Mouse (Mus musculus) urinary bladder, adult 18-20 months (tissue): ENCODE results near the gene Trip12.

Experiments
- DNase-seq, 2 experiments: peaks; one replicate each; pipeline ENCODE4 v3.0.0; 2022; ENCODE audit warnings: low spot score in 2 of 2, mixed read lengths in 2 of 2

The Trip12 gene

GRCm38 (mm10) chr1:84795335-84795734, 45.0 kb downstream of the Trip12 start:
- DNase-seq, result no peak

DNA sequence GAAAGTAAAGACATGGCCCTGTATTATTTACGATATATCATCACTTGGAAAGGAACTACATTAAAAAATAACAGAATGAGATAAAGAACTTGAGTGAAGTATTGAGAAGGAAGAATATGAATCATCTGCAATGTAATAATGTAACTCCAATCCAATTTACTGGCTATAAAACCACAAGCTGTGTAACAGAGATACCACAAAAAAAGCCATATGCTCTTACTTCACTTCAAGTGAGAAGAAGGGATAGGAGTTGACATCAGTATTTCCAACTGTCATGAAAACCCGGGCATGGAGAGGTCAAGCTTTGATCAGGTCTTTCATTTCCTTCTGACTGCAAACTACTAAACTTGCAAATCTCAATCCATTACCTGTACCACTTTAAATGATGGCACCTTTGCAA, 48.9 kb downstream of the Trip12 start:
- no peak for DNase-seq

DNA sequence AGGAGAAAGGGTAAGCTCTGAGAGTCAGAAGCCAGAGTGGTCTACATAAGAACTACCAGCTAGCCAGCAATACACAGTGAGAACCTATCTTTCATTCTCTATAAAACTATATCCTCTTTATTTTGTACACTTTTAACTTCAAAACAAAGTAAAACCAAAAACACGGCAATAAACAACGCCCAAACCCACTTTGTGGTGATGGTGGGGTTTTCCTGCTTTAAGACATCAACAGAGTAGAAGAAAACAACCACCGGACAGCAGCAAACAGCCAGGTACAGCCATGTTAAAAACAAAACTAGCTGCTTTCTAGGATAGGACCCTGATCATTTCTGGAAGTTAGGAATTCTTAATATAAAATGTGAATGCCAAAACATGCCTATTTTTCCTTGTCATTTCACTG, 59.7 kb downstream of the Trip12 start:
- DNase-seq, result no peak

- no peak for DNase-seq
These were observed 62.9 kb downstream of the Trip12 start for GRCm38 (mm10) chr1:84777455-84777854.

DNA sequence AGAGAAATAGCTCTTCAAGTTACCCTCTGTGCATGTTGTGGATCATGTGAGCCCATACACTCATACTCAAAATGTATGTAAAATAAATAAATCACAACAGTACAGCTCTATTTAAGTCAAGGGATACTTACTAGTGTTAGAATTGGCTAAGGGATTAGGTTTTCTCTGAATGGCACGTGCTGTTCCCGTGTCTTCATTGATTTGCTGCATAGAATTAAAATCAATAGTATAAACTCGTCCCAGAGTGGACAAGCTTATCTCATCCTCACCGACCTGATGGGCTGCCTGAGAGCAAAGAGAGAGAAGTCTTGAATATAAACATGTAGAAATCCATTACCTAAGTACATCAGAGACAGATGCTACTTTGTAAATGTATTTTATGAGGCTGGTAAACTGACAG, 81.5 kb downstream of the Trip12 start:
- no peak for DNase-seq

DNA sequence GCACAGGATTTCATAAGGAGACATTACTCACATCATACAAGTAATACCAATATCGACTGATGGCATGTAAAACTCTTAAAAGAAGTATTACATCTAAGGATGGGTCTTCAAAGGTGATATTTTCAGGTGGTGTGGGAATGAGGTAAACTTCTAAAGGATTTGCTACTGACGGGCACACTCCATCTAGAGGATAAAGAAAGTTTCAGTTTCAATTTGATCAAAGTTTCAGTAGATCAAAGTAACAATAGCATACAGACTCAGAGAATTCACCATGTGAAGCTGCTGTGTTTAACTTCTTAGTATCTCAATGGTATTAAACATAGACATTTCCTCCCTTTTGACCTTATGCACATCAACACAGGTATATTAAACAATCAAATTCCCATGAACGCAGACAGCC, 98.2 kb downstream of the Trip12 start:
- DNase-seq, result no peak

DNA sequence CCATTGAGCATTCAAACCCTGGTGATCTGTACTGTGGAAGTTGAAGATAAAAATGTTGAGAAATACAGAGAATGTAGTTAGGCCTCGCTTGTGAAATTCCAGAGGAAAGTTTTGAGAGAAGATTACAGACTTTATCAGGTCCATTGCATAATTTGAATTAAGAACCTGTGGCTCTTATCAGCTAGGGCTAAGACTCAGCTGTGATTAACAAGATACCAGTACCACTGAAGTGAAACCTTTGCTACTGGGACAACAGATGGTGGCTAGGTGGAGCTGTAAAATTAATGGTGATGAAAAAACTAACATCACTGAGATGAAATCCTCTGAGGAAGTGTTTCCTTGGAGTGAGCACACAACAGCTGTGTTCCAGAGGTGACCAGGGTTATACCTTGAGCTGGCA, 100.2 kb downstream of the Trip12 start:
- no peak for DNase-seq

DNA sequence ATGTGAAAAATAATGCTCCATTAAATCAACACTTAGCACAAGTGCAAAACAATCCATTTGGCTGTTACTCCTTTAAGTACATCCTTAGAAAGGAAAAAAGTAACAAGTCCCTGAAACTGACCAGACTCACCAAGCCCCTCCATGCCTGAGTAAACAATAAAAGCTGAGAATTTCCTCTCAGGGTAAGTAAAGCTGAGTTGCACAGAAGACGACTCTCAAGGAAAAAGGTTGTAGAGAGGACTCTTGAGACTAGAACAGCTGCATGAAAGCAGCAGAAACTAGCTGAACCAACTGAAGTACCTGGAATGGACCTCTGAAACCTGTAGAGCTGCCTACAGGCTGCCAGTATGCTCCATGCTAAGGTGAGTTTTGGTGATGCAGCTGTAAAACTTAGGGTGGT, 103.2 kb downstream of the Trip12 start:
- no peak for DNase-seq

- DNase-seq, result no peak
These were observed 106.5 kb downstream of the Trip12 start for GRCm38 (mm10) chr1:84733799-84734198.

DNA sequence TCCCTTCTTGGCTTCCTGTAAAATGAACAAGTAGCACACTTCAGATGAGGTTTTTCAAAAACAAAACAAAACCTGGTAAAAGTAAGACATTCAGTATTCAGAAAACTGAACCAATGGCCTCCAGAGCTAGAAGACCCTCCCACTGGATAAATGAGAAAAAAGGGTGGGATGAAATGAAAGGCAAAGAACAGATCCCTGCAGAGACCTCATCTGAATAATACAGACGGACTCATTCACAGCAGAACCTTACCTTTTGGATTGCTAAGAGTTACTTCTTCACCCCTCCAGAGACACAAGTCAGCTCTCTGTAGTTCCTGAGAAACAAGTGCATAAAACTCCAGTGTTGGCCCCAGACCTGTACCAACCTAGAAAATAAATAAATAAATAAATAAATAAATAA, 108.6 kb downstream of the Trip12 start:
- DNase-seq, result no peak

DNA sequence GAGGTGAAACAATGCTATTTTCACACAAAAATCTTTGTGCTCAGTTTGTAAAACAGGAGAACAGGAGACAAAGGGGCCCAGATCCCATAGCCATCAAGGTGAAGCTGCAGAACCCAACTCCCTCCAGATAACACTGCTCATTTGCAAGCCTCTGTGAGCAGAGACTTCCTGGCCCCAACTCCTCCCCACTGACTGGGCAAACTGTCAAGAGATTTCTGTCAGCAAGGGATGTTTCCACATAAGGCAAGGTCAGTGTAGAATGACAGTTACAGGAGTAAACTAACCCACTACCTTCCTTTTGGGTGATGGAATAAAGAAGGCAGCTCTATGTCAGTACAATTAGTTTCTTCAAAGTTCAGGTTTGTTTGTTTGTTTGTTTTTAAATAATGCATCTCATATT, 117.5 kb downstream of the Trip12 start:
- DNase-seq, result no peak

DNA sequence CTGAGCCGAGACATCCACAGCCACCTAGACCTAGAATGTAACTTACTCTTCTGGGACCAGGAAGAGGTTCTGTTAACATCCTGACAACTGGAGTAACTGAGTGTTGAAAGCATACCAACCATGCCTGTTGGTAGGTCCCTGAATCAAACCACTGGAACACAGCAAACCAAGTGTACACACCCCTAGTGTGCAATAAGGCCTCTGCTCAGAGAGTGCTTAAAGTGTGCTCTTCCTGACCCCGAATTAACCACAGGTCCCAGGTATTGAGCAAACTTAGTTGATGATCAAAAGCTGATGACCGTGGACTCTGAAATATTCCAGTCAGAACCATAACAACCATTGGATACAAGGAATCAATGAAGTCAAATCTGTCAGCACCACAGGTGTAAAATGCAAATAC, 117.9 kb downstream of the Trip12 start:
- DNase-seq, result no peak

DNA sequence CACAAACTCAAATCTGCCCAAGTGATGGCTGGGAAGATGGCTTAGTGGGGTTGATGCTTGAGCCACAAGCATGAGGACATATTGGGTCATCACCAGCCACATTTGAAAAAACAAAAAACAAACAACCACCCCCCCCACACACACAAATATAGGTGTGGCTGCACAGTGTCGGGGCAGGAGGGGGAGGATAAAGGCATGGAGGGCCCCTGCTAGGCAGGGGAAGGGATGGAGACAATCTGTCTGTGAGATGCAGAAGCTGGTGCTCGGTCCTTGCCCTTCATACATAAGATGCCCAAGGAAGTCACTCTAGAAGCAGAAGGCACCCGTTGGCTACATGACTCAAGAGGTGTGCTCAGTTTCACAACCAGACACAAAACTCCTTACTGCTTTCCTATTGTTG, 118.4 kb downstream of the Trip12 start:
- no peak for DNase-seq

DNA sequence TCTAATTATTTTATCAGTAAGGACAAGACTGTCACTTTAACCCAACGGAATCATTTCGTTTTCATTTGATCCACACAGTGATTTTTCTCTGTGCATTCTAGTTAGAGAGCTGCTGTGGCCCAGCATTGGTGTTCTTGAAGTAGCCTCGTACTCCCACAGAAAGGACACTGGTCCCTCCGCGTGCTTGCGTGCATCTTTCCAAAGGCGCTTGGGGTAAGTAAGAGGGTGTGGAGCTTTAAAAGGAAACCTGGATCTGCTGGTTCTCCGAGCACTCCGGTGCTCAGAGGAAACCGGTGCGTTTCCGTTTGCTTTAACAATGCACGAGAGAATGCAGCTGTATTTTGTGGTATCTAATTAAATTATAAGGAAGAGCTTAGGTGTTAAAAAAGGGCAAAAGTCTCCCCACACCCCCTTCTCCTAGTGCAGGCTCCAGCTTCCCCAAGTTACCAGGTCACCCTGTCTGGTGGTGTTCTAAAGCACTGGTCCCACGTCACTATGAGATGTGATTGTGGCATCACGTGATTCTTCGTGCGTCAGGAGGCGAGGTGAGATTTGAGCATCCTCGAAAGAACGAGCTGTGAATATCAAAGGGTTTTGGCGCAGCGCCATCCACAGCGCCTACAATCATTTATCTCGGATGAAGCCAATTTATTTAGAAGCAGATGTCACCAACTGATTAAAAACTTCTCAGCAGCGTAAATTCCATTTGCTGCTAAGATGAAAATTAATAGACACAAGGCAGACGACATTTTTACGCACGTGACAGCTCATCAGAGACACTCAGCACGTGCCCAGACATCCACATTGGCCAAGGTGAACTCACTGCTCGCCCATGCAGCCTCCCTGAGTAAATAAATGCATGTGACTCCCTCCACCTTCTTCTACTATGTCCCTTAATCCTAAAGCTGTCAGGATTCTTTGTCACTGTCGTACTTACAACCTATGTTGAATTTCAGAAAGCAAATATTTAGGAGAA, 130.2 kb downstream of the Trip12 start:
- no peak for DNase-seq

DNA sequence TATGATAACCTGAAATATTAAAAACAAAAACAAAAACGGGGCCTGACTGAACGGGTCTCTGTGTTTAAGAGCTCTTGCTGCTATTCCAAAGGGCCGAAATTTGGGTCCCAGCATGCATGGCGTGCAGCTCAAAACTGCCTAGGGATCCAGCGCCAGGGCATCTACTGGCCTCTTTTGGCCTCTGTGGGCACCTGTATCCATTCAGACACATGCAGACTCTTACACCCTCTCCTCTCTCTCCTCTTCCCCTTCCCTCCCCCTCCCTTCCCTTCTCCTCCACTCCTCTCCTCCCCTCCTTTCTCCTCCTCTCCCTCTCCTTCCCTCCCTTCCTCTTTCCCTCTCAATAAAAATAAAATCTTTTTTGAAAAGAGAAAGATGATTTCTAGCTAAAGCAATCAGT, 130.9 kb downstream of the Trip12 start:
- DNase-seq, result no peak

- DNase-seq, result no peak
These were observed 140.1 kb downstream of the Trip12 start for GRCm38 (mm10) chr1:84700254-84700653.

GRCm38 (mm10) chr1:84697136-84697535, 143.2 kb downstream of the Trip12 start:
- DNase-seq, result no peak

DNA sequence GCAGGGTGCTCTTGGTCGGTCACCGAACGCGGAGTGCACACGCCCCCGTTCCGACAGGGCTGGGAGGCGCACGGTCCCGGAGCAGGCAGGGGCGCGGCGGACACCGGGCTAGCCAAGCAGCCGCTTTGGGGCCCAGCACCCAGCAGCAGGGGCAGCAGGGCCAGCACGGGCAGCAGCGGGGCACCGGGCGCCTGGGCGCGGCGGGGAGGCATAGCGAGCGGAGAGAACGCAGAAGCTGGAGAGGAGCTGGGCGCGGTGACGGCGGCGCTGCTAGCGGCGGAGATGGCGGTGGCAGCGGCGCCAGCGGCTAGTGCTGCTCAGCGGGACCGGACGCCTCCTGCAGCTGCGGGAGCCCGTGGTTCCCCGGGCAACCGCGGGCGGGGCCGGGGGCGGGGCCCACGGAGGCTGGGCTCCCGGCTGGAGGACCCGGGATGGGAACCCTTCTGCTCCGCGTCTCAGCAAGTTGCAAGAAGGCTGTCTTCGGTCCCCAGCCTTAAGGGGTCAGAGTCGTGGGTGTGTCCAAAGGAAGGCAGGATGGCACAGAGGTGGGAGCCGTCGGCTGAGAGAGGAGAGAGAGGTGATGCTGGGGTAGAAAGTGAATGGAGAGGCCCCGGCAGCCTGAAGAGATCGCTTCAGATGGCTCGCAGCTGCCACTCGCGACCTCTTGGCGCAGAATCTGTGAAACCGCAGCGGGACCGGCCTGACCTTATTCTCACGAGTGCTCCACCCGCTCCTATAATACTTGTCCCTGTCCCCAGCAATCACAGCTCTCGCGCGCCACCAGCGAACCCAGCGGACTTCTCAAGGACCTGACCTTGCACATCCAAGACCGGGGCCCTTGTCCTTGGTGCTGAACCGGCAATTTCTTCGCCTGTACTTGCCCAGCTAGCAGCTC, 144.6 kb downstream of the Trip12 start, which contains the start of gene Dner:
TSS of gene Dner (minus strand) at position 705 of the 895 bp plus-strand sequence.
- peak; percentile 56 to 61 for DNase-seq

DNA sequence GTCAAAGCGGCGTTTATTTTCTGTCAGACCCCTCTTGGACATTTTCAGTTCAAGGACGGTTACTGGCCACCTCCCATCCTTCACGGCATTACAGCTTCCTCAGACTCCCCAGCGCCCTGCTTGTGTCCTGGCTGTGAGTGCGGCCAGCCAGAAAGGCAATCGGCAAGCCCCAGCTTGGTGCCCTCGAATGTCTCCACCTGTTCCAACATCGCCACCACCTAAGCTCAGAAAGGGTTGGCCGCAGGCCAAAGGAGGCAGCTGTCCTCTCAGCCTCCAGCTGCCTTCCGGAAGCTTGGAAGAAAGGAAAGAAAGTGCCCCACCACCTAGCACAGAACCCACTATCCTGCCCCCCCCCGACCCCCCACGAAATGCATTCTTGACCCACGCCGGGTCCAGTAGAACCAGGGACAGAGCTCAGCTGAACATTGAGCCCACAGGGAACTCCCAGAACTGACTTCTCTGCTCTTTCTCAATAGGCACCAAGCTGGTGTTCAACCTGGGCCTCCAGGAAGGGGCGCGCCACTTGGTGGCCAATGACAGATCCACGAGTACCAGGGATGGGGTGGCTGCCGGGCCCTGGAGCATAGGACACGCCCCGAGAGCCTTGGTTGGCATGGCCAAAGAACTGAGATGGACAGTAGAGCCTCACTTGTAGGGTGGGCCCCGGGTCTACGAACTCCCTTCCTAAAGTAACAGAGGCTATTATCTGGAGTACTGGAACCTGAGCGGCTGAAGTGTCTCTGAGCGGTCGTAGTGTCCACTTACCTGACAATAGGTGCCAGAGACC, 145.4 kb downstream of the Trip12 start:
- no peak for DNase-seq

GRCm38 (mm10) chr1:84677910-84678309, 162.4 kb downstream of the Trip12 start:
- no peak for DNase-seq
